Mouse (Mus musculus) ovary, adult 18-20 months (tissue): ENCODE measurements at regions not wholly inside any gene's neighbourhood (a gene's known extent, or its start where the extent isn't known, plus 50 kb on each side); places are given as distances from the start of the nearest gene placed in this dataset.
"Not testable (repeated sequence)": the region's sequence is repeated elsewhere in the genome, so short reads cannot be mapped to it uniquely, and the experiment has no call there.

Source experiments
- DNase-seq: peaks from one replicate; pipeline ENCODE4 v3.0.0; 2022; ENCODE audit warnings: low spot score, mixed read lengths

DNA sequence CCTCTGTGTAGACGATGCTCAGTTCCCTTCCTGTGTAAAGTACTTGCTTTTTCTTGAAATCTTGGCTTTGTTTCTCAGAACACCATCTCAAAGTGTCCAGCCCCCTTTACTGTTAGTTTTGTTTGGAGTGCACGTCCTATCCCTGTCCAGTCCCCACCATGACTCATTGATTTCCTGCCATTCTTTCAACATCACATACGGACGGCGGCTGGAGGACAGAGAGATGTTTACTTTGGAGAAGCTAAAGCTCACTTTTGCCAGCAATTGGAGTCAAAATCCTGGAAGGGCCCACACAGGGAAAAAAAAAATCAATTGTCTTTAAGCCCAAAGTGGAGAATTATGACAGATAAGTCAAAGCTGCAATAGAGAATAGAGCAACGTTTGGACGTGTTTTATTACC, 51.8 kb downstream of the Gm5426 start:
- peak; percentile 33 for DNase-seq

GRCm38 (mm10) chr10:96190168-96190987, 54.0 kb downstream of the Gm5426 start:
- DNase-seq, result no peak

DNA sequence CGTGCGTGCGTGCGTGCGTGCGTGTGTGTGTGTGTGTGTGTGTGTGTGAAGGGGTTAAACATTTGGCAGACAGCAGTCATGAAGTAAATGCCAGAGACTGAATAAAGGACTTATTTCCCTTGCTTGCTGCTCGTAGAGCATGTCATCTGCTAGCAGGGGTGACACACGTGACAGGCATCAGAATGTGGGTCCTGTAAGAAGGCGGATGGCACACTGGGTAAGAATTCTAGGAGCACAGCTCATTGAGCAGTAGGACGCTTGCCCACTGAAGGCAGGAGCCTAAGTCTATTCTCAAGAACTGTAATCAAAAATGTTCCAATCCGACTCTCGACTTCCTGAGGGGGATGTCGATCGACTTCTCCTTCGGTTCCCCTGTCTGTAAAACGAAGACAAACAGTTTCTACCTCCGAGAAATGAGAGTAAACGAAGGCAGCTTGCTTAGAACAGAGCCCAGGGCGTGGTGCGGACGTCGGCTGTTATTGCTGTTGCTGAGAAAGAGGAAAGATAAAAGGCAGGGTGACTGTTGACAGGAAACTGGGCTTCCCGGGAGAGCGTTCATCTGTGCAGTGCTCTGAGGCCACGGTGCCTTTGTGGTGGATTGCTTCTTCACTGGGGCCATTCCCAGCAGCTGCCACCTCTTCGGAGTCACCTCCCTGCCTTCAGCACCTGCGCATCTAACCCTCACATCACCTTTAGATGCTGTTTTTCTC, 64.7 kb downstream of the Gm5426 start:
- DNase-seq, result no peak

GRCm38 (mm10) chr10:96201891-96202290, 65.5 kb downstream of the Gm5426 start:
- no peak for DNase-seq

DNA sequence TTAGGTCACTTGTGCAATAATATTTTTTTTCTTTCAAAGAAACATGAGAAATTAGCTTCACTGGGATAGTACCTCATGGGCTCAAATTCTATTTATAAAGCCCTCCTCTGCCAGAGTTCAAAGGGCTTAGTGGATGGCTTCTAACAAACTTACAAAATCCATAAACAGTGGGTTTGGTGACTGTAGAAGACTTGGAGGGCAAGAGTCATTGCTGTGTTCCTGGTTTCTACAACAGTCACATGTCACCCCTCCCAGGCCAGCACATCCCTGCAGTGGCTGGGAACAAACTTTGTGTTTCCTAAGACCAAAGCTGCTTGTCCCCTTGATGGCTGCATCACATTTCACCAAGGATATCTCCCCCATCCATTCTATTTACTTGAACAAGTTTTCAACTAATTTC, 66.5 kb downstream of the Gm5426 start:
- no peak for DNase-seq

DNA sequence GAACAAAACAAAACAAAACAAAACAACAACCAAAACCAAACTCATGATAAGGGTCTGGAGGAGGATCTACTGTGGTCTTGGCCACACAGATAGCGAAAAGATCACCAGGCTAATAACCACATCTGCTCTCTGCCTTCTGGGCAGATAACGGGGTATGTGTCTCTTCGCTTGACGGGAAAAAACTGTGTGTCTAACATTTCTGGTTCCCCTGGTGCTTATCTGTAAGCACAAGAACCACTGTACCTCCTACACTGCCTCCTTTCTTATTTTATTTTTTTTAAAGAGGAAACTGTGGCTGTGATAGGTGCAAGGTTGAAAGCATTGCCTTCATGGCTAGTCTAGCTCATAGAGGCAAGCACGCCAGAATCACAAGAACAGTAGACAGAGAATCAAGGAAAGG, 67.8 kb downstream of the Gm5426 start:
- DNase-seq, result no peak

DNA sequence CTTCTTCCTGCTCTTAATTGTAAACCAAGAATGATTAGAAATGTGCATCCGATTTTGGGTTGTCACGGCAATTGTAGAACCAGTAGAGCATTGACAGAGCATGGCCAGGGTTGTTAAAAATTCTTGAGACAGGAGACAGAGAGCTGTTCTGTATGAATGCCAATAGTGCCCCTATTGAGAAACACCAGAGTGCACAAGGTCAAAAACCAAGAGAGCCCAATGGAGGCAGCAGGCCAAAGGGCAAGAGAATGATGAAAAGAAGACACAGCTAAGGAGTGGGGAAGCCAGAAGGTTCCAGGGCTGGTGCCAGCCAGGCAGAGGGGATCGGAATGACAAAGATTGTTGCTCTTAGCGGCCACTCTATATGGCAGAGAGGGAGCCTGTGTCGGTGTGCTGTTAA, 72.8 kb downstream of the Gm5426 start:
- no peak for DNase-seq

GRCm38 (mm10) chr10:96211189-96211588, 74.8 kb downstream of the Gm5426 start:
- no peak for DNase-seq

DNA sequence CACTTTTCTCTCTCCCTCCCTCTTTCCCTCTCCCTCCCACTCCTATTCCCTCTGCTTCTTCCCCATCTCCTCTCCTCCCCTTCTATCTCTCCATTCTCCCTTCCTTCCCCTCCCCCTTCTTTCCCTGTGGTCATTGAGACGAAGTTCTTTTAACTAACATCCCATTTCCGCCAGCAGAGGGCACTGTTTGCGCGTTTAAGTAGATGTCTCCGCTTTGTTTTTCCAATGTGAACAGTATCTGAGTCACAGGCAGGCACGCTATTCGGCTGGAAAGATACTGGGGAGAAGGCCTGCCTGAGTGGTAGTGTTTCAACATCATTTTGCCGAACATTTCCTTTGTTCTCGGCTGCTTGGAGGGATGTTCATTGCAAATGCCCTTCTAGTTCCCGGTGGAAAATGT, 77.5 kb downstream of the Gm5426 start:
- DNase-seq, result peak; percentile 79

- no peak for DNase-seq
Observed at GRCm38 (mm10) chr10:96214285-96214684, 77.9 kb downstream of the Gm5426 start.

DNA sequence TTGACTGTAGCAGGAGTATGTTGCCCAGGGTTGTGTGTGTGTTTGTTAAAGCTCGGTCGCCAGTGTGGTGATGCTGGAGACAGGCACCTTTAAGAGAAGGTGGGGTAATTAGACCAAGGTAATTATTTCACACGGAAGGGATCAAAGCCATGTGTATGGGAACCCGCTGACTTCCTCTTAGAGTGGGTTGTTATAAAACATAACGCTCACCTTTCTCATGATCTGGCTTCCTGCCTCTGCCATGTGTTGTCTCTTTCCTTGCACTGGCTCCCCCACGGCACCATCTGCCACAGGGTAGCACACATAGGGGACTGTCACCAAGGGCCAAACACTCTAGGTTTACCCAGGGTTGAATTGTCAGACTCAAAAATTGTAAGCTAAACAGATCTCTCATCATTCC, 78.5 kb downstream of the Gm5426 start:
- no peak for DNase-seq

DNA sequence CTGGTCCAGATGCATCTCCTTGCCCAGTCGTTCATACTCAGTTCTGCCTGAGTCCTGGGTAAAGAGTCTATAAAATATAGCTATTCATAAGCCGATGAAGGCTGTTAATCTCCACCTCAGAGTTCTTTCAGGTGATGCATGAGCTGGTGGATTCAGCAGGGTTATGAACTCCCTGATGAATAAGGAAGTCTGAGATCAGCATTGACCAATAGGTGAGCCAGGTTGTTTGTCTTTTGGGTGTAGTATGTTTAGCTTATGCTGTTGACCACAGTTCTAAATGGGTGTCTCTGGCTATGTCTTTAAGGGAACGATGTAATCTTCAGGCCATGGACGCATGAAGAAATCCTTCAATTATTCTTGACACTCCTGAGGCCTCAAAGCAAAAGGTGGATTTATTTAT, 84.3 kb downstream of the Gm5426 start:
- DNase-seq, result no peak

DNA sequence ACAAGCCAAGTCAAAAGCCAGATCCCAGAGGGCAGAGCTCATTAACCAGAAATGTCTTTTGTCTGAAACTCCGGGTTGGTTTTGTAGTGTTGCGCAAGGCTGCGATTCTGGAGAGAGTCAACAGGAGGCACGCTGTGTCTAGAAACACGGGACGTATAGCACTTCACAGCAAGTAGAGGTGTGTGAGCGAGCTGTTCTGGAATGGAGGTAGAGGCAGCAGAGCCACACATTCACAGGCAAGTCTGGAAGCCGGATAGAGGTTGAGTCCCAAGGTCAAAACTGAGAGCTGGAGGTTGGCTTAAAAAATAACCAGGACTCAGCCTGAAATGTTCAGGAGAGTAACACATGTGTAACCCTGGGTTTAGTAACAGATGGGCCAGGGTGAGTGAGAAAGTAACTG, 94.0 kb downstream of the Gm5426 start:
- no peak for DNase-seq

- no peak for DNase-seq
Observed at GRCm38 (mm10) chr10:96231309-96231708, 94.9 kb downstream of the Gm5426 start.

DNA sequence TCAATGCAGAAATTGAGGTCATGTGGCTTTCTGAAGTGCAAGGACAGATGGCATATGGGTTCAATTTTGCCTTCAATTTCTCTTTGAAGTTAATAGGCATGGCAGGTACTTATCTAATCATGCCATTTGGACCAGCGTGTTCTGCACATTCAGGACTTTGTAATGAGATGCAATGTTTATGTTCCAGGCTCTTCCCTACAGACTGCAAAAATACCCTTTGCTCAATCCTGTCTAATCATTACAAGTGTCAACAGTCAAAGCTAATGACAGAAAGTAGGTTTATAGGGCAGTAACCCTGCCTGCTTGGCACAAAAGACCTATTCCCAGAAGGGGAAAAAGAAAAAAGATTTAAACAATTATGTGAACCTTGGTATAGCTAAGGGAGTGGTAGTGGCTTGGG, 96.5 kb downstream of the Gm5426 start:
- DNase-seq, result no peak

- no peak for DNase-seq
Observed at GRCm38 (mm10) chr10:96234564-96235412, 98.4 kb downstream of the Gm5426 start.

DNA sequence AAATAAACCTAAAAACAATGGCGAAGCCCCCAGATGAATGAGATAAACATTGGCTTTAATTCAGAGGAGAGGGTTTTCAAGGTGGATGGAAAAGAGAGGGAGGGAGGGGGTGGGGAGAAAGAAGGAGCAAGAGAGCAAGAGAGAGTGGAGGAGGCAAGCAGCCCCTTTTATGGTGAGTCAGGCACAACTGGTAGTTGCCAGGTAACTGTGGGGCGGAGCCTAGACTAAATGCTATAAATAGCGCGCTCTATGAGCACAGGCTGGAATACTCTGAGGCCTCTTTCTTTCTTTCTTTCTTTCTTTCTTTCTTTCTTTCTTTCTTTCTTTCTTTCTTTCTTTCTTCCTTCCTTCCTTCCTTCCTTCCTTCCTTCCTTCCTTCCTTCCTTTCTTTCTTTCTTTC, 99.6 kb downstream of the Gm5426 start:
- not testable (repeated sequence) for DNase-seq

DNA sequence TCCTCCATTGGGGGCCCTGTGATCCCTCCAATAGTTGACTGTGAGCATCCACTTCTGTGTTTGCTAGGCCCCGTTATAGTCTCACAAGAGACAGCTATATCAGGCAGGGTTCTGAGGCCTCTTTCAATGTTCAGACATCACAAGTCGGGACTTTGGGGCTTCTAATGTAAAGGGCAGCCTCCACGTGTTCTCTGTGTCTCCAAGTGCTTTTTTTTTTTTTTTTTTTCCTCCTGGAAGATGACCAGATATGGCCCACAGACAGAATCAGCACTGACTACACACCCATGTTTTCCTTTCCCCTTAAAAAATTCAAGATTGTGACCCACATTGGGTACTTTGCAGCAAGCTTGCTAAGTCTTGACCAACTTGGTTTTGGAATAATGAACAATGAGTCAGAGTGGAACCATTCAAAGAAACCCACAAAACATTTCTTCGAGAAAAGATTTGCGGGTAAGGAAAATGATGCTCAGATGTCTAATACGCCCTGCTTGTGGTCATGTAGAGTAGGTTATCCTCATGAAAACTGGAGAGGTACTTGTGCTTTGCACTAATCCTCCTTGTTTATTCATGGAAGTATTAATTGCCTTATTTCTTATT, 100.5 kb downstream of the Gm5426 start:
- no peak for DNase-seq

DNA sequence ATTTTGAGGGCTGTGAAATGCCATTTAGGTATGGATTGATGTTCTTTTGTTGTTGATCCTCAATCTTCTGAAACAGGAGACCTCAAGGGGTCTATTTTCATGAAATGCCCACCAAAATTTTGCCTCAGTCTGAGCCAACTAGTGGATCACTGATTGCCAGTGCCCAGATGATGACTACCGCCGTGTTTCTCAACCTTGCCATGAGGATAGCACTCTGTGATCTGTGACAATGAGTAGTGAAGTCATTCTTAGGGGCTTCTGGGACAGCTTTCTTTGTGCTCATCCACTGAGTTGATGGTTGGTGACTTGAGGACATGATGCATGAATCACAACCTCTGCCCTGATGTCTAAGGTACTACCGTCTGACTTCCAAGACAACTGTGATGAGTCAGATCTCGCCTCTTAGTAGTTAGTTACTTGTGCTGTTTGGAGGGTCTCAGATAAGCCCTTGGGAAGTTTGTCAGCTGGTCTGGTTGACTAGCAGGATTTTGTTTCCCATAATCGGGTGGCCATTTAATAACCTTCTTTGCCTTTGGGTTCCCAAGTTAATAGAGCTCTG, 101.2 kb downstream of the Gm5426 start:
- DNase-seq, result no peak

DNA sequence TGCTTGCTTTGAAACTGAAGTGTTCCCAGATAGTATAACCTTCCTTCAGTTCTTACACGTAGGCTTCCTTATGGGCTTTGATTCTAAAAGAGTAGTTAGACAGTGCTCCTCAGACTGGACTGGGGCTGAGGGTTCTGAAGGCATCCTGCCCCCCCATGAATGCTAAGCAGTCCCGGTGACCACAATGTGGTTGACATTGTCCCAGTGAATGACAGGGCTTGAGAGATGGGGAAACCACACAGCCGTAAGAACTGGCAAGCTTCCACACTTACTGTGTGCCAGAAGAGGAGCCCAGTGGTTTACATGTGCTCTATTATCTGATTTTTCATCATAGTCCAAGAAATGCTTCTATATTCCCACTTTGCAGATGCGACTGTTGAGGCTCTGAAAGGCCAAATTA, 101.8 kb downstream of the Gm5426 start:
- no peak for DNase-seq

GRCm38 (mm10) chr10:96238850-96239249, 102.4 kb downstream of the Gm5426 start:
- DNase-seq, result no peak

DNA sequence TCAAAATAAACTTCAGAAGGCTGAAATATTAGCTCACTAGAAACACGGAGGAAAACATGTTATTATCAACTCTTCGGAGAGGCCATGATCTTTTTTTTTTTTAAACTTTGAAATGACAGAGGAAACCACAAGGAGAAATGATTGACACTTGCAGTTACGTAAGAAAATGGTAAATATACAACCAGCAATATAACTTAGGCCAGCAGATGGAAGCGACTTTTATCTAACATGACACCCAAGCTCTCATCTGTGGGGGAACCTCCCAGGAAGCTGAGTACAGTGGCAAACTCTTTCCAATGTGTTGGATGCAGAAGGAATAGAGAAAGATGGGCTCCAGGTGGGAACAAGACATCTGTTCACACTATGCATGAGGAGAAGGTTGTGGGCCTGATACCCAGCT, 104.2 kb downstream of the Gm5426 start:
- DNase-seq, result no peak
